Mouse (Mus musculus) midbrain, embryonic 16.5 days (tissue): ENCODE measurements around the gene Uchl4. TPM values are rescaled to one million over a fixed set of nuclear protein-coding genes. Genes with fewer than 3 reads are reported as not detected.
"Not testable (repeated sequence)": the region's sequence is repeated elsewhere in the genome, so short reads cannot be mapped to it uniquely, and the experiment has no call there.

ENCODE experiments used
- ATAC-seq: fragments of 200-750 bp; cut with Nextera tagmentation; 2 replicates; pipeline ENCODE4 v1.8.0; 2017; ENCODE audit warnings: moderate TSS enrichment
- H3K27ac ChIP-seq: fragments of 300-500 bp; sonication (generic); 2 replicates; pipeline ENCODE4 v1.5.1; 2014; ENCODE audit warnings: mild to moderate bottlenecking, low read length, mixed read lengths
- H3K27me3 ChIP-seq: fragments of 300-500 bp; sonication (generic); 2 replicates; pipeline ENCODE4 v1.6.1; 2014; ENCODE audit warnings: low read depth, low read length, mixed read lengths; ENCODE audit not compliant: control insufficient read depth, insufficient read depth
- H3K36me3 ChIP-seq: fragments of 300-500 bp; sonication (generic); 2 replicates; pipeline ENCODE4 v1.6.1; 2014; ENCODE audit warnings: mild to moderate bottlenecking, low read length, moderate library complexity, mixed read lengths; ENCODE audit not compliant: control insufficient read depth, insufficient read depth
- H3K4me1 ChIP-seq: fragments of 300-500 bp; sonication (generic); 2 replicates; pipeline ENCODE4 v1.6.1; 2014; ENCODE audit warnings: mild to moderate bottlenecking, low read length, mixed read lengths; ENCODE audit not compliant: control insufficient read depth, insufficient read depth
- H3K4me2 ChIP-seq: fragments of 300-500 bp; sonication (generic); 2 replicates; pipeline ENCODE4 v1.6.1; 2014; ENCODE audit warnings: mild to moderate bottlenecking, low read length, mixed read lengths
- H3K4me3 ChIP-seq: fragments of 300-500 bp; sonication (generic); 2 replicates; pipeline ENCODE4 v1.5.1; 2014; ENCODE audit warnings: low read depth, mild to moderate bottlenecking, low read length, moderate library complexity, mixed read lengths
- H3K9ac ChIP-seq: fragments of 300-500 bp; sonication (generic); 2 replicates; pipeline ENCODE4 v1.6.1; 2014; ENCODE audit warnings: low read depth, low read length, mixed read lengths
- H3K9me3 ChIP-seq: fragments of 300-500 bp; sonication (generic); replicated peaks from 2 replicates; pipeline ENCODE4 v1.6.1; 2014; ENCODE audit warnings: mild to moderate bottlenecking, low read length, mixed read lengths; ENCODE audit not compliant: control insufficient read depth, poor library complexity, severe bottlenecking
- WGBS: fragments of 180-500 bp; shearing (Covaris S2); extraction: QIAGEN DNeasy Blood & Tissue Kit; methylation state at CpG from one replicate; pipeline ENCODE4 v1.1.7; 2014; 5-methylcytosine and 5-hydroxymethylcytosine counted together
- polyA plus RNA-seq: library from polyadenylated mRNA; unstranded; fragments of >200 nt; fragmentation: Nextera tagmentation; extraction: Ambion mirVana; gene quantifications from 2 replicates; pipeline ENCODE4 v1.2.1, GENCODE M21; 2015

Gene Uchl4
- polyA plus RNA-seq, 1 experiment from 2014 or later, result 2.9 TPM

GRCm38 (mm10) chr9:64259906-64260305 lies 24.9 kb downstream of the Uchl4 start:
- ATAC-seq, result no peak
- no peak overlapping the region for H3K4me2 ChIP-seq
- 93% methylated on average over 5 of the region's 5 CpGs for WGBS
- no peak overlapping the region for H3K9ac ChIP-seq
- no peak overlapping the region for H3K27ac ChIP-seq
- H3K36me3 ChIP-seq, result no peaks in the 10 kb centered on the region
- H3K4me1 ChIP-seq, result no peaks in the 10 kb centered on the region
- no peaks in the 10 kb centered on the region for H3K9me3 ChIP-seq
- H3K4me3 ChIP-seq, result no peak overlapping the region
- no peaks in the 10 kb centered on the region for H3K27me3 ChIP-seq

- Histone ChIP-seq H3K4me2 (no peak overlapping the region), H3K9ac (no peak overlapping the region), H3K27me3 (no peaks in the 10 kb centered on the region), H3K27ac (no peak overlapping the region), H3K4me1 (no peaks in the 10 kb centered on the region), H3K36me3 (no peaks in the 10 kb centered on the region), H3K9me3 (no peaks in the 10 kb centered on the region), H3K4me3 (no peak overlapping the region)
- no peak for ATAC-seq
- WGBS, result 86% methylated on average over 4 of the region's 4 CpGs
Observed at GRCm38 (mm10) chr9:64261023-64261422, 26.0 kb downstream of the Uchl4 start.

- WGBS, result 65% methylated on average over 1 of the region's 1 CpGs
Observed at GRCm38 (mm10) chr9:64264813-64265212, 29.8 kb downstream of the Uchl4 start.

GRCm38 (mm10) chr9:64267231-64267630 lies 32.2 kb downstream of the Uchl4 start:
- H3K4me2 ChIP-seq, result no peak overlapping the region
- no peaks in the 10 kb centered on the region for H3K27me3 ChIP-seq
- 86% methylated on average over 1 of the region's 1 CpGs for WGBS
- no peak for ATAC-seq
- no peak overlapping the region for H3K27ac ChIP-seq
- no peaks in the 10 kb centered on the region for H3K36me3 ChIP-seq
- H3K4me3 ChIP-seq, result no peak overlapping the region
- no peak overlapping the region for H3K9ac ChIP-seq
- no peaks in the 10 kb centered on the region for H3K9me3 ChIP-seq
- no peaks in the 10 kb centered on the region for H3K4me1 ChIP-seq

More at GRCm38 (mm10) chr9:64264813-64265212, 29.8 kb downstream of the Uchl4 start:
- no peaks in the 10 kb centered on the region for H3K36me3 ChIP-seq
- H3K27ac ChIP-seq, result no peak overlapping the region
- H3K9ac ChIP-seq, result no peak overlapping the region
- H3K4me2 ChIP-seq, result no peak overlapping the region
- H3K4me1 ChIP-seq, result no peaks in the 10 kb centered on the region
- H3K9me3 ChIP-seq, result no peaks in the 10 kb centered on the region
- no peaks in the 10 kb centered on the region for H3K27me3 ChIP-seq
- H3K4me3 ChIP-seq, result no peak overlapping the region
- ATAC-seq, result no peak

- WGBS, result 89% methylated on average over 10 of the region's 10 CpGs
- Histone ChIP-seq H3K36me3 (no peaks in the 10 kb centered on the region), H3K27ac (no peak overlapping the region)
Observed at GRCm38 (mm10) chr9:64268196-64268595, 33.2 kb downstream of the Uchl4 start.

GRCm38 (mm10) chr9:64268836-64269235 lies 33.8 kb downstream of the Uchl4 start:
- not testable (repeated sequence) for ATAC-seq, H3K4me1 ChIP-seq, H3K36me3 ChIP-seq, H3K4me2 ChIP-seq, H3K4me3 ChIP-seq, H3K9me3 ChIP-seq, H3K27ac ChIP-seq, H3K27me3 ChIP-seq, H3K9ac ChIP-seq
- WGBS, result 98% methylated on average over 7 of the region's 8 CpGs

More at GRCm38 (mm10) chr9:64268196-64268595, 33.2 kb downstream of the Uchl4 start:
- Histone ChIP-seq H3K9ac (no peak overlapping the region), H3K4me3 (no peak overlapping the region), H3K9me3 (no peaks in the 10 kb centered on the region), H3K4me2 (no peak overlapping the region), H3K4me1 (no peaks in the 10 kb centered on the region), H3K27me3 (no peaks in the 10 kb centered on the region)
- no peak for ATAC-seq

GRCm38 (mm10) chr9:64271249-64271648 lies 36.2 kb downstream of the Uchl4 start:
- H3K27ac ChIP-seq, result no peak overlapping the region
- no peak overlapping the region for H3K4me3 ChIP-seq
- no peaks in the 10 kb centered on the region for H3K36me3 ChIP-seq
- no peaks in the 10 kb centered on the region for H3K9me3 ChIP-seq
- H3K4me1 ChIP-seq, result no peaks in the 10 kb centered on the region
- no peak overlapping the region for H3K4me2 ChIP-seq
- no peaks in the 10 kb centered on the region for H3K27me3 ChIP-seq
- WGBS, result 72% methylated on average over 3 of the region's 3 CpGs
- no peak for ATAC-seq
- H3K9ac ChIP-seq, result no peak overlapping the region

- no peaks in the 10 kb centered on the region for H3K9me3 ChIP-seq
- H3K27ac ChIP-seq, result no peak overlapping the region
- 43% methylated on average over 7 of the region's 7 CpGs for WGBS
- H3K4me2 ChIP-seq, result no peak overlapping the region
- ATAC-seq, result no peak
- no peak overlapping the region for H3K9ac ChIP-seq
- no peaks in the 10 kb centered on the region for H3K4me1 ChIP-seq
- no peaks in the 10 kb centered on the region for H3K27me3 ChIP-seq
- H3K36me3 ChIP-seq, result no peaks in the 10 kb centered on the region
- H3K4me3 ChIP-seq, result no peak overlapping the region
Observed at GRCm38 (mm10) chr9:64272611-64273010, 37.6 kb downstream of the Uchl4 start.

GRCm38 (mm10) chr9:64273757-64274156 lies 38.8 kb downstream of the Uchl4 start:
- Histone ChIP-seq H3K27me3 (no peaks in the 10 kb centered on the region), H3K9ac (no peak overlapping the region), H3K4me2 (no peak overlapping the region), H3K36me3 (no peaks in the 10 kb centered on the region), H3K4me3 (no peak overlapping the region), H3K4me1 (no peaks in the 10 kb centered on the region), H3K9me3 (no peaks in the 10 kb centered on the region), H3K27ac (no peak overlapping the region)
- 67% methylated on average over 4 of the region's 4 CpGs for WGBS
- ATAC-seq, result no peak

- Histone ChIP-seq H3K9me3 (no peaks in the 10 kb centered on the region), H3K4me1 (no peaks in the 10 kb centered on the region), H3K36me3 (no peaks in the 10 kb centered on the region), H3K4me3 (no peak overlapping the region), H3K4me2 (no peak overlapping the region), H3K9ac (no peak overlapping the region), H3K27me3 (no peaks in the 10 kb centered on the region), H3K27ac (no peak overlapping the region)
- 86% methylated on average over 4 of the region's 4 CpGs for WGBS
- ATAC-seq, result no peak
Observed at GRCm38 (mm10) chr9:64274291-64274690, 39.3 kb downstream of the Uchl4 start.
